Mouse (Mus musculus) stomach, postnatal 0 days (tissue): ENCODE results near the gene Rap2b.

Source experiments
- CTCF ChIP-seq: IDR thresholded peaks from 2 replicates; pipeline ENCODE4 v1.5.1; 2016; ENCODE audit warnings: antibody characterized with exemption, low read depth, mild to moderate bottlenecking, moderate library complexity
- EP300 ChIP-seq: optimal IDR thresholded peaks from 2 replicates; pipeline ENCODE3; 2016; ENCODE audit warnings: antibody characterized with exemption

DNA sequence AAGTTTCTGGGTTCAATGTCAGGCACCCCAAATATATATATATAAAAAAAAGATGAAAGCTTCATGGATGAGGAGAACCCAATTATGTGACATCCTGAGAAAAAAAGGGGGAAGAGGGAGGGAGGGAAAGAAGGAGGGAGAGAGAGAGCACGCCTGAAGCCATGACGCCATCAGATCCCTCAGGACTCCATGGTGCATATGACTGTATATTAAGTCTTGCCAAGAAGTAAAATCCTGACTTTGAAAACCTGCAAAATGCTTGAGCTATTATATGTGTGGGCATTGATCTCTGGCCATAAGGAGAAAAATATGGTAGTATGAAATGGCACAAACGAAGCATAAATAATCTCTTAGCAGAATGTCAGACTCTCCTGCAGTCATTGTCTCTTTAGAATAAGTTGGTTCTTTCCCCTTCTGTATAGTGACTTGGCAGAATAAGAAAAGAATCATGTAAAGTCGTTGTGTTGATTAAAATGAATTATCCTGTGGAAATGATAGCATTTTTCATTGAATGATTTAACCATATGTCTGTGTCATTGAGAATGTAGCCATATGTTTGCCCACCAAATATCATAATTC is 13.3 kb upstream of the Rap2b start:
- no peak for TF ChIP-seq EP300
- no peak for TF ChIP-seq CTCF
